Mouse (Mus musculus) forebrain, embryonic 14.5 days (tissue): Measurements from ENCODE around the gene Tmem120b. TPM values are rescaled to one million over a fixed set of nuclear protein-coding genes. Genes with fewer than 3 reads are reported as not detected.

Source experiments
- ATAC-seq: fragments of 200-750 bp; cut with Nextera tagmentation; 2 replicates; pipeline ENCODE4 v1.8.0; 2017; ENCODE audit warnings: mild to moderate bottlenecking, moderate library complexity
- DNase-seq: peaks from one replicate; pipeline ENCODE4 v3.0.0-alpha.2; 2015; ENCODE audit warnings: low spot score
- H3K27ac ChIP-seq: fragments of 300-500 bp; sonication (generic); 2 replicates; pipeline ENCODE4 v1.5.1; 2014; ENCODE audit warnings: low read depth, mild to moderate bottlenecking, control low read depth, low read length, moderate library complexity
- H3K27me3 ChIP-seq: fragments of 300-500 bp; sonication (generic); replicated peaks from 2 replicates; pipeline ENCODE4 v1.6.1; 2014; ENCODE audit warnings: low read length, control low read depth, mixed read lengths; ENCODE audit not compliant: control insufficient read depth, insufficient read depth
- H3K36me3 ChIP-seq: fragments of 300-500 bp; sonication (generic); 2 replicates; pipeline ENCODE4 v1.6.1; 2014; ENCODE audit warnings: low read length, control low read depth; ENCODE audit not compliant: control insufficient read depth, insufficient read depth
- H3K4me1 ChIP-seq: fragments of 300-500 bp; sonication (generic); 2 replicates; pipeline ENCODE4 v1.6.1; 2014; ENCODE audit warnings: antibody characterized with exemption, low read length, control low read depth; ENCODE audit not compliant: control insufficient read depth, insufficient read depth
- H3K4me2 ChIP-seq: fragments of 300-500 bp; sonication (generic); 2 replicates; pipeline ENCODE4 v1.6.1; 2014; ENCODE audit warnings: mild to moderate bottlenecking, control low read depth, low read length
- H3K4me3 ChIP-seq: fragments of 300-500 bp; sonication (generic); 2 replicates; pipeline ENCODE4 v1.5.1; 2014; ENCODE audit warnings: low read depth, low read length, control low read depth
- H3K9ac ChIP-seq: fragments of 300-500 bp; sonication (generic); 2 replicates; pipeline ENCODE4 v1.6.1; 2014; ENCODE audit warnings: mild to moderate bottlenecking, low read length, control low read depth, moderate library complexity
- H3K9me3 ChIP-seq: fragments of 300-500 bp; sonication (generic); replicated peaks from 2 replicates; pipeline ENCODE4 v1.6.1; 2016; ENCODE audit warnings: low read length, control low read depth, mixed read lengths; ENCODE audit not compliant: control insufficient read depth
- WGBS: fragments of 180-500 bp; shearing (Covaris S2); extraction: QIAGEN DNeasy Blood & Tissue Kit; methylation state at CpG from one replicate; pipeline ENCODE4 v1.1.7; 2014; 5-methylcytosine and 5-hydroxymethylcytosine counted together
- polyA plus RNA-seq: library from polyadenylated mRNA; unstranded; fragments of >200 nt; fragmentation: Nextera tagmentation; extraction: Ambion mirVana; gene quantifications from 2 replicates; pipeline ENCODE4 v1.2.1, GENCODE M21; 2014

Tmem120b gene
- polyA plus RNA-seq, 1 experiment from 2014 or later, result 8.1 TPM

- peak overlapping the region; percentile 94 for H3K4me3 ChIP-seq
- DNase-seq (no peak), ATAC-seq (no peak)
- H3K4me2 ChIP-seq, result peak overlapping the region; percentile 90
- H3K36me3 ChIP-seq, result peaks cover 38% of the 10 kb centered on the region
- peak overlapping the region; percentile 100 for H3K27ac ChIP-seq
- 1% methylated on average over 5 of the region's 6 CpGs for WGBS
- peak overlapping the region; percentile 100 for H3K9ac ChIP-seq
- no peaks in the 10 kb centered on the region for H3K9me3 ChIP-seq
- peaks cover 42% of the 10 kb centered on the region for H3K4me1 ChIP-seq
- no peaks in the 10 kb centered on the region for H3K27me3 ChIP-seq
These were observed 69.7 kb downstream of the Tmem120b start for GRCm38 (mm10) chr5:123137910-123138229.

DNA sequence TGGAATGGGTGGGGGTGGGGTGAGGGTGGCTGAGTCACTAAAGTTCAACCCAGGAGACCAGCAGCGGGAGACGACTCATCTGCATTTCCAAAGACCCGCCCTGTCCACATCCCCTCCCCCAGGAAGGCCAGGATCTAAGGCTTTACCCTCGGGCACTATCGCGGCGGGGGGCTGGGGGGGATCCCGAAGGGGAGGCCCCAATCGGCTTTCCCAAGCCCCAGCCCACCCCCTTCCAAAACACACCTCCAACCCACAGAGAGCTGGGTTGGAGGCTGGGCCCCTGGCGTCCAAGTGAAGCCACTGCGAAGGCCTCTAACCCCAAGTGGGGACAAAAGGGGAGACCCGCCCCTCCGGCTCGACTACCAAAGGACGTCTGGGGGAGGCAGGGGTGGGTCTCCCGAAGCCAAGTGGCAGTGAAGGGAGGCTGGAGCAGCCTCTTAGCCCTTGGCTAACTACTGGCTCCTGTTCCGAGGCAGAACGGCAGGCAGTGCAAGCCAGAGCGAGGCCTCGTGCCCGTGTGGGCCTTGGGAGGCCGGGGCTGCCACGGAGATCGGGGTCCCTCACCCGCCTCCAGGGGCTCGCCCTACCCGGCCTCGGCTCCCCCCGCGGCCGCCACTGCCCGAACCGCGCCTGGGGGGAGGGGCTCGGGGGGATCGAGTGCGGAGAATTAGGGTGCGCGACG, 70.2 kb downstream of the Tmem120b start:
- peak overlapping the region; percentile 100 for H3K9ac ChIP-seq
- no peaks in the 10 kb centered on the region for H3K9me3 ChIP-seq
- H3K4me1 ChIP-seq, result peaks cover 38% of the 10 kb centered on the region
- peak; percentile 3; the same call in 1 of the 2 replicates for ATAC-seq
- 1% methylated on average over 34 of the region's 40 CpGs for WGBS
- peak overlapping the region; percentile 100 for H3K27ac ChIP-seq
- DNase-seq, result peak; percentile 83
- H3K27me3 ChIP-seq, result no peaks in the 10 kb centered on the region
- peaks cover 34% of the 10 kb centered on the region for H3K36me3 ChIP-seq
- H3K4me2 ChIP-seq, result peak overlapping the region; percentile 90
- peak overlapping the region; percentile 94 for H3K4me3 ChIP-seq

DNA sequence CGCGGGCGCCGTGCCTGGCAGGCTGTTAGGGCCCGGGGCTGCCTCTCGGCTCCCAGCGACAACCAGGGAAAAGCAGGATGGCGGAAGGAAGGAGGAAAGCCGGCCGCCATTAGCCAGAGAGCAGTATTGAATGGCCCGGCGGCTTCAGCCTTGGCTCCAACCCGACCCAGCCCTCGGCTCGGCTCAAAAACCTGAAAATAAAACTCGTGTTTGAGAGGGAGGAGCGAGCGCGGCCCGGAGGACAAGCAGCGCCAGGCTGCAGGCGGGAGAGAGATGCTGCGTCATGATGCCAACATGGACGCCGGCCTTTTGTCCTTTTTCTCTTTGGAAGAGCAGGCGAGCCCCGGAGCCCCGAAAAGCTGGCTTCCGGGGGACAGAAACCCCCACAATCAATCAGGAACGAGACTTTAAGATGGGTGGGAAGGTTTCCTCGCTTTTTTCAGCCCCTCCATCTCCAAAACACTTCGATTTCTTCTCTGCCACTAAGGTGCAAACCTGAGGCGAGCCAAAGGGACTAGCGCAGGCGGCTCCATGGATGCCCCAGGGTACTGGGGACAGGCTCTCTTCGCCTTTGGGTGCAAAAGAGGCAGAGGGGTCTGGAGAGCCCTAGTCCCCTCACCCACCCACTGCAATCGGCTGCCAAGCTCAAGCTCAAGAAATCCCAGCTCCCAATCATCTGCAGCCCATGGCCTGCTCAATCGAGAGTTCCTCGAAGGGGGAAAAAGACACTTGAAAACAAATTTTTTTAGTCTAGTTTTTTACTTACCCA, 70.9 kb downstream of the Tmem120b start:
- ATAC-seq (0 out of 2 replicates have a peak, but pooled peaks have one; percentile 5), DNase-seq (peak; percentile 90)
- Histone ChIP-seq H3K4me1 (peaks cover 34% of the 10 kb centered on the region), H3K9ac (peak overlapping the region; percentile 100), H3K27me3 (no peaks in the 10 kb centered on the region), H3K27ac (peak overlapping the region; percentile 100), H3K36me3 (peaks cover 29% of the 10 kb centered on the region), H3K4me3 (peak overlapping the region; percentile 94), H3K4me2 (peak overlapping the region; percentile 90), H3K9me3 (no peaks in the 10 kb centered on the region)
- WGBS, result 2% methylated on average over 39 of the region's 39 CpGs

- WGBS, result under 1% methylated on average over 28 of the region's 28 CpGs
- peak overlapping the region; percentile 94 for H3K4me3 ChIP-seq
- peak overlapping the region; percentile 100 for H3K27ac ChIP-seq
- no peaks in the 10 kb centered on the region for H3K27me3 ChIP-seq
- no peaks in the 10 kb centered on the region for H3K9me3 ChIP-seq
- H3K36me3 ChIP-seq, result peaks cover 21% of the 10 kb centered on the region
- ATAC-seq (no peak), DNase-seq (peak; percentile 67)
- peak overlapping the region; percentile 90 for H3K4me2 ChIP-seq
- peaks cover 33% of the 10 kb centered on the region for H3K4me1 ChIP-seq
- peak overlapping the region; percentile 100 for H3K9ac ChIP-seq
These were observed 71.8 kb downstream of the Tmem120b start for GRCm38 (mm10) chr5:123139722-123140627.

- Histone ChIP-seq H3K4me2 (peak overlapping the region; percentile 90), H3K9ac (peak overlapping the region; percentile 100), H3K4me1 (peaks cover 33% of the 10 kb centered on the region), H3K9me3 (no peaks in the 10 kb centered on the region), H3K36me3 (peaks cover 19% of the 10 kb centered on the region; the same call in 1 of the 2 replicates), H3K27ac (peak overlapping the region; percentile 100), H3K4me3 (peak overlapping the region; percentile 94), H3K27me3 (no peaks in the 10 kb centered on the region)
- DNase-seq (peak; percentile 98), ATAC-seq (peak; percentile 72)
- under 1% methylated on average over 31 of the region's 31 CpGs for WGBS
These were observed 72.7 kb downstream of the Tmem120b start for GRCm38 (mm10) chr5:123140694-123141554.

DNA sequence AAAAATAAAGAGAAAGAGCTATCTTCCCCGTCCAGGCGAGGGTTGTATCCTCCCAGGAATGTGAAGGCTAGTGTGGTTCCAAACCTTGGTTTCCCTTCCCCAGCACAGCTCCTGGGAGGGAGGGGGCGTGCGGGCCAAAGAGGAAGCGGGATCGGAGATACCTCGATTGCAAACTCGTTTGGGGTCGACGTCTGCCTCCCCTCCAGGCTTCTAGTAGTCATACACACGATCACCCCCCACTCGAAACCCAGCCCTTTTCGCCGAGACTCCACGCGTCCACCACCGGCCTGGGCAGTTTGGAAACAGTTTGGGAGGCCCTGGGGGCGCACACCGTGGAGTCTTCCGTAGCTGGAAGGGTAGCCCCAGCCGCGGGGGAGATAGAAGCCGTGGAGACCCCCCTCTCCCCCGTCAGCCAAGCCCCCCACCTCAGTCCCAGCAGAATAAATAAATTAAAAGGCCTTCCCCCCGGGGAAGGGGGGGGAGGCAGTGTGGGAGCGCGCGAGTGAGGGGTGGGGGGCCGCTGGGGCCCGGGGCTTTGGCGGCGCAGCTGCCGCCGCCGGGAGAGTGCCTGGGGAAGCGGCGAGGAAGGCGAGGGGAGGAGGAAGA, 73.4 kb downstream of the Tmem120b start:
- Histone ChIP-seq H3K36me3 (peaks cover 24% of the 10 kb centered on the region), H3K9me3 (no peaks in the 10 kb centered on the region), H3K4me3 (peak overlapping the region; percentile 94), H3K4me2 (peak overlapping the region; percentile 90), H3K9ac (peak overlapping the region; percentile 100), H3K27ac (peak overlapping the region; percentile 100), H3K4me1 (peaks cover 30% of the 10 kb centered on the region), H3K27me3 (no peaks in the 10 kb centered on the region)
- DNase-seq (peak; percentile 74), ATAC-seq (peak; percentile 24)
- 0% methylated on average over 35 of the region's 38 CpGs for WGBS

DNA sequence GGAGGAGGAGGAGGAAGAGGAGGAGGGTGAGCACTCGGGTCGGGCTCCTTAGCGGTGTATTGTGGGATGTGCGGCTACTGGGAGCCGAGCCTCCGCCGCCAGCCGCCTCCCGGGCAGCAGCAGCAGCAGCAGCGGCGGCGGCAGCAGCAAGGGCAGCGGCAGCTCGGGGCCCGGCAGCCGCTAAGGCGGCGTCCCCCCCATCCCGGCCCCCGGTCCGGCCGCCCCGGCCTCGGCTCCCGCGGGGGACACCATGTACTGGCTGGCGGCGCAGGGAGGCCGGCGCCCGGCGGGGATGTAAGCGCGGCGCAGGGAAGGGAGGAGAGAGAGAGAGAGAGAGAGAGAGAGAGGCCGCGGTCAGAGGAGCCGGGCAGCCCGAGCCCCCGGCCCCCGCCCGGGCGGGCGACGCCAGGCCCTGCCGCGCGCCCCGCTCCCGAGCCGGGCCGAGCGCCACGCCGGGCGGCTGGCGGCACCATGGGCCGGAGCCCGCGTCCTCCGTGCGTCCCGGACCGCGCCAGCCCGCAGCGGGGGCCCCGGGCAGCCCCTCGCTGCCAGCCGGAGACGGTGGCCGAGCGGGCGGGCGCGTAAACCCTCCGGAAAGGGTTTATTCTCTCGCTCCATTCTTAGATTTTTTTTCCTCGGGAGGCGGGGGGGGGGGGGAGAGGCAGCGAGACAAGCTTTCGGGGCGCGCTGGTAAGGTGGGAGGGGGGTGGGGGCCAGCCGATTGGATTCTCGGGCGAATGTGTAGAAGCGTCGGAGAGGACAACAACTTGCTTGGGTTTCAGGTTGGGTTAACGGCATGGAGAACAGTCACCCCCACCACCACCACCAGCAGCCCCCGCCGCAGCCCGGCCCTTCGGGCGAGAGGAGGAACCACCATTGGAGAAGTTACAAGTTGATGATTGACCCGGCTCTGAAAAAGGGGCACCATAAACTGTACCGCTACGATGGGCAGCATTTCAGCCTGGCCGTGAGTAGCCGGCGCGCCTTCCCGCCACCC, 74.2 kb downstream of the Tmem120b start, which contains the start of gene Setd1b:
TSS of gene Setd1b (plus strand) at position 33 of the 997 bp plus-strand sequence.
- Histone ChIP-seq H3K4me1 (peaks cover 22% of the 10 kb centered on the region), H3K9ac (peak within 1 kb of the TSS; percentile 100), H3K27me3 (no peaks in the 10 kb centered on the region), H3K4me2 (peak within 1 kb of the TSS; percentile 90), H3K4me3 (peak within 1 kb of the TSS; percentile 94), H3K27ac (peak within 1 kb of the TSS; percentile 100), H3K9me3 (no peaks in the 10 kb centered on the region), H3K36me3 (peaks cover 25% of the 10 kb centered on the region)
- DNase-seq (peak; percentile 79), ATAC-seq (peak; percentile 33; the same call in 1 of the 2 replicates)
- under 1% methylated on average over 55 of the region's 103 CpGs for WGBS
